Mouse (Mus musculus): Measurements from ENCODE around the gene Mzf1.

- no peak for TF ChIP-seq CTCF (IDR thresholded peaks at IDR 0.05; ENCODE audit: low read depth, low read length)
- 0 out of 2 replicates have a peak, but pooled peaks have one; percentile 40 for TF ChIP-seq POLR2AphosphoS5 (IDR thresholded peaks at IDR 0.05; ENCODE audit: insufficient replicate concordance, low read depth, low read length)
- no peak for TF ChIP-seq TAL1 (conservative IDR thresholded peaks at IDR 0.05; ENCODE audit: low read depth, low read length)
Observed at GRCm38 (mm10) chr7:13037901-13038555, 16.5 kb downstream of the Mzf1 start, which contains the start of gene Ube2m.
